Mouse (Mus musculus) hindbrain, embryonic 10.5 days (tissue): ENCODE measurements around the gene Vcl. TPM values are rescaled to one million over a fixed set of nuclear protein-coding genes. Genes with fewer than 3 reads are reported as not detected.

Source experiments
- DNase-seq: peaks from one replicate; pipeline ENCODE4 v3.0.0-alpha.2; 2017; ENCODE audit warnings: low spot score
- H3K27ac ChIP-seq: fragments of 300-500 bp; sonication (generic); 2 replicates; pipeline ENCODE4 v1.5.1; 2016; ENCODE audit warnings: mild to moderate bottlenecking, moderate library complexity
- H3K27me3 ChIP-seq: fragments of 300-500 bp; sonication (generic); 2 replicates; pipeline ENCODE4 v1.6.1; 2016; ENCODE audit warnings: mild to moderate bottlenecking; ENCODE audit not compliant: poor library complexity, insufficient read depth, severe bottlenecking
- H3K36me3 ChIP-seq: fragments of 300-500 bp; sonication (generic); 2 replicates; pipeline ENCODE4 v1.6.1; 2016; ENCODE audit warnings: mild to moderate bottlenecking, moderate library complexity
- H3K4me1 ChIP-seq: fragments of 300-500 bp; sonication (generic); replicated peaks from 2 replicates; pipeline ENCODE4 v1.6.1; 2016; ENCODE audit warnings: mild to moderate bottlenecking
- H3K4me3 ChIP-seq: fragments of 300-500 bp; sonication (generic); 2 replicates; pipeline ENCODE4 v1.5.1; 2016; ENCODE audit warnings: mild to moderate bottlenecking, moderate library complexity
- H3K9me3 ChIP-seq: fragments of 300-500 bp; sonication (generic); 2 replicates; pipeline ENCODE4 v1.6.1; 2016; ENCODE audit warnings: mild to moderate bottlenecking, moderate library complexity
- WGBS: fragments of 180-500 bp; shearing (Covaris S2); methylation state at CpG from one replicate; pipeline ENCODE4 v1.1.7; 2016; 5-methylcytosine and 5-hydroxymethylcytosine counted together
- polyA plus RNA-seq: library from polyadenylated mRNA; unstranded; fragments of >200 nt; fragmentation: Nextera tagmentation; extraction: Ambion mirVana; gene quantifications from 2 replicates; pipeline ENCODE4 v1.2.1, GENCODE M21; 2016

The Vcl gene
- 31.8 and 32.9 TPM in 2 replicates for polyA plus RNA-seq

GRCm38 (mm10) chr14:20928848-20929745, at the start of gene Vcl:
TSS of gene Vcl (plus strand) at chr14:20929398.
- H3K4me3 ChIP-seq = peak within 1 kb of the TSS; percentile 88
- under 1% methylated on average over 89 of the region's 89 CpGs for WGBS

GRCm38 (mm10) chr14:20884691-20885090, 44.5 kb upstream of the Vcl start:
- no peak overlapping the region for H3K4me3 ChIP-seq
- DNase-seq = no peak
- 81% methylated on average over 5 of the region's 5 CpGs for WGBS
- peak overlapping the region; percentile 70 for H3K27ac ChIP-seq
- H3K27me3 ChIP-seq = no peaks in the 10 kb centered on the region
- no peaks in the 10 kb centered on the region for H3K36me3 ChIP-seq
- H3K4me1 ChIP-seq = peaks cover 24% of the 10 kb centered on the region
- H3K9me3 ChIP-seq = no peaks in the 10 kb centered on the region

More at GRCm38 (mm10) chr14:20928848-20929745, at the start of gene Vcl:
- Histone ChIP-seq H3K36me3 (no peaks in the 10 kb centered on the region), H3K9me3 (no peaks in the 10 kb centered on the region), H3K4me1 (peaks cover 19% of the 10 kb centered on the region), H3K27ac (peak within 1 kb of the TSS; percentile 94), H3K27me3 (peaks cover 14% of the 10 kb centered on the region)
- peak; percentile 100 for DNase-seq

- 38% methylated on average over 10 of the region's 10 CpGs for WGBS
- H3K27me3 ChIP-seq = no peaks in the 10 kb centered on the region
- H3K36me3 ChIP-seq = no peaks in the 10 kb centered on the region
- H3K4me1 ChIP-seq = peaks cover 24% of the 10 kb centered on the region
- H3K4me3 ChIP-seq = no peak overlapping the region
- peak overlapping the region; percentile 70 for H3K27ac ChIP-seq
- no peaks in the 10 kb centered on the region for H3K9me3 ChIP-seq
- peak; percentile 5 for DNase-seq
These were observed 43.9 kb upstream of the Vcl start for GRCm38 (mm10) chr14:20885091-20885888.

- WGBS = 34% methylated on average over 4 of the region's 4 CpGs
These were observed 42.9 kb upstream of the Vcl start for GRCm38 (mm10) chr14:20886266-20886665.

GRCm38 (mm10) chr14:20887541-20888085, 41.6 kb upstream of the Vcl start:
- H3K4me3 ChIP-seq = no peak overlapping the region
- no peaks in the 10 kb centered on the region for H3K27me3 ChIP-seq
- H3K9me3 ChIP-seq = no peaks in the 10 kb centered on the region
- no peak overlapping the region for H3K27ac ChIP-seq
- no peaks in the 10 kb centered on the region for H3K36me3 ChIP-seq
- WGBS = 85% methylated on average over 7 of the region's 7 CpGs
- H3K4me1 ChIP-seq = peaks cover 33% of the 10 kb centered on the region
- DNase-seq = no peak

More at GRCm38 (mm10) chr14:20886266-20886665, 42.9 kb upstream of the Vcl start:
- Histone ChIP-seq H3K27me3 (no peaks in the 10 kb centered on the region), H3K27ac (peak overlapping the region; percentile 50; the same call in 1 of the 2 replicates), H3K9me3 (no peaks in the 10 kb centered on the region), H3K36me3 (no peaks in the 10 kb centered on the region), H3K4me1 (peaks cover 24% of the 10 kb centered on the region), H3K4me3 (no peak overlapping the region)
- DNase-seq = peak; percentile 5

- H3K27ac ChIP-seq = peak overlapping the region; percentile 19
- DNase-seq = peak; percentile 36
- 47% methylated on average over 9 of the region's 9 CpGs for WGBS
- H3K36me3 ChIP-seq = no peaks in the 10 kb centered on the region
- no peaks in the 10 kb centered on the region for H3K9me3 ChIP-seq
- H3K4me3 ChIP-seq = no peak overlapping the region
- H3K4me1 ChIP-seq = peaks cover 17% of the 10 kb centered on the region
- H3K27me3 ChIP-seq = no peaks in the 10 kb centered on the region
These were observed 37.2 kb upstream of the Vcl start for GRCm38 (mm10) chr14:20891941-20892402.

GRCm38 (mm10) chr14:20893815-20894214, 35.4 kb upstream of the Vcl start:
- no peak for DNase-seq
- Histone ChIP-seq H3K27me3 (no peaks in the 10 kb centered on the region), H3K27ac (no peak overlapping the region), H3K9me3 (no peaks in the 10 kb centered on the region), H3K36me3 (no peaks in the 10 kb centered on the region), H3K4me3 (no peak overlapping the region), H3K4me1 (peaks cover 9% of the 10 kb centered on the region; the same call in 1 of the 2 replicates)
- WGBS = 78% methylated on average over 4 of the region's 4 CpGs

GRCm38 (mm10) chr14:20901267-20901666, 27.9 kb upstream of the Vcl start:
- 90% methylated on average over 3 of the region's 3 CpGs for WGBS
- no peak overlapping the region for H3K4me3 ChIP-seq
- no peaks in the 10 kb centered on the region for H3K27me3 ChIP-seq
- no peak for DNase-seq
- H3K27ac ChIP-seq = no peak overlapping the region
- no peaks in the 10 kb centered on the region for H3K36me3 ChIP-seq
- H3K9me3 ChIP-seq = no peaks in the 10 kb centered on the region
- H3K4me1 ChIP-seq = no peaks in the 10 kb centered on the region

GRCm38 (mm10) chr14:20903137-20903536, 26.1 kb upstream of the Vcl start:
- DNase-seq = no peak
- Histone ChIP-seq H3K4me1 (no peaks in the 10 kb centered on the region), H3K36me3 (no peaks in the 10 kb centered on the region), H3K9me3 (no peaks in the 10 kb centered on the region), H3K4me3 (no peak overlapping the region), H3K27ac (no peak overlapping the region), H3K27me3 (no peaks in the 10 kb centered on the region)
- 86% methylated on average over 6 of the region's 6 CpGs for WGBS

- DNase-seq = no peak
- no peak overlapping the region for H3K4me3 ChIP-seq
- no peak overlapping the region for H3K27ac ChIP-seq
- H3K9me3 ChIP-seq = no peaks in the 10 kb centered on the region
- no peaks in the 10 kb centered on the region for H3K27me3 ChIP-seq
- H3K36me3 ChIP-seq = no peaks in the 10 kb centered on the region
- 88% methylated on average over 2 of the region's 2 CpGs for WGBS
- no peaks in the 10 kb centered on the region for H3K4me1 ChIP-seq
These were observed 17.4 kb upstream of the Vcl start for GRCm38 (mm10) chr14:20911811-20912210.

GRCm38 (mm10) chr14:20914415-20914814, 14.8 kb upstream of the Vcl start:
- H3K9me3 ChIP-seq = no peaks in the 10 kb centered on the region
- H3K4me3 ChIP-seq = no peak overlapping the region
- H3K4me1 ChIP-seq = no peaks in the 10 kb centered on the region
- DNase-seq = no peak
- WGBS = 68% methylated on average over 2 of the region's 2 CpGs
- H3K27ac ChIP-seq = no peak overlapping the region
- no peaks in the 10 kb centered on the region for H3K27me3 ChIP-seq
- no peaks in the 10 kb centered on the region for H3K36me3 ChIP-seq
